Mouse (Mus musculus) ES-E14 (cell line): ENCODE measurements around the gene Ugt2b35.
"Not testable (repeated sequence)": the region's sequence is repeated elsewhere in the genome, so short reads cannot be mapped to it uniquely, and the experiment has no call there.

Experiments
- CHD2 ChIP-seq: IDR thresholded peaks from 2 replicates; pipeline ENCODE4 v1.6.1; 2014; ENCODE audit warnings: mild to moderate bottlenecking, low read depth, low read length, inconsistent platforms
- HCFC1 ChIP-seq: IDR thresholded peaks from 2 replicates; pipeline ENCODE4 v1.6.1; 2012; ENCODE audit warnings: low read length, inconsistent platforms, borderline replicate concordance; ENCODE audit not compliant: insufficient read depth
- MAFK ChIP-seq: IDR thresholded peaks from 2 replicates; pipeline ENCODE4 v1.6.1; 2014; ENCODE audit warnings: mild to moderate bottlenecking, low read depth, low read length, inconsistent platforms; ENCODE audit not compliant: insufficient read depth

GRCm38 (mm10) chr5:86962849-86963248 is 37.8 kb upstream of the Ugt2b35 start:
- not testable (repeated sequence) for TF ChIP-seq HCFC1, CHD2, MAFK
